Mouse (Mus musculus) megakaryocyte-erythroid progenitor cell, adult 5-6 weeks (primary cell): ENCODE data around the gene Tmem192. TPM values are rescaled to one million over a fixed set of nuclear protein-coding genes. Genes with fewer than 3 reads are reported as not detected.
"Not testable (repeated sequence)": the region's sequence is repeated elsewhere in the genome, so short reads cannot be mapped to it uniquely, and the experiment has no call there.

ENCODE experiments used
- ATAC-seq: replicated peaks from 2 replicates; pipeline ENCODE4 v1.8.0; 2016; ENCODE audit warnings: mild to moderate bottlenecking, inconsistent platforms; ENCODE audit not compliant: severe bottlenecking, poor library complexity, low FRiP score, low TSS enrichment
- total RNA-seq, 2 experiments: library from RNA; stranded (forward) in 1 of 2; stranded (reverse) in 1 of 2; fragments of 200-1000, 215-1000 nt in 1 of 2; fragments of >200 nt in 1 of 2; fragmentation: Nextera tagmentation in 1 of 2; gene quantifications; 2 replicates each; pipeline ENCODE4 v1.2.3; 2014 to 2017

Tmem192 gene
- total RNA-seq, 2 experiments from 2014 or later: 14.0 to 30.1 TPM

- ATAC-seq: no peak
Measured at GRCm38 (mm10) chr8:64952101-64952500, 5.1 kb downstream of the Tmem192 start.

- ATAC-seq: no peak
Measured at GRCm38 (mm10) chr8:64959025-64959424, 12.0 kb downstream of the Tmem192 start.

DNA sequence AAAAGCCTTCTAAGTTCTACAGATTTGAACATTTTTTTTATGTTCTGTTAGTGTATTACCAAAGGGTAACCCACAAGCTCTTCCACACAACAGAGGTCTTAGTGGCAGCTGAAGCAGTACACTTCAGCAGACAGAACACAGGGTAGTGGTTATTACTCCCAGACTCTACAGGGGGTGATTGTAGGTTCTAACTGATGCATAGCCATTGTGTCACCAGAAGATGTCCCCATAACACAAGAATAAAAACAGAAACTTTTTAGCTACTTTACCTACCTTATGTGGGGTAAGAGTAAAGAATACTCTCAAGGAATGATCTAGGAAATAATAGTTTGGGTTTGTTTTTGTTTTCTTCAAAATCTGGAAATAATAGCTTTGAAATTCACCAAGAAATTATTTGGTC lies 15.9 kb downstream of the Tmem192 start:
- peak; percentile 61; the same call in 1 of the 2 replicates for ATAC-seq

DNA sequence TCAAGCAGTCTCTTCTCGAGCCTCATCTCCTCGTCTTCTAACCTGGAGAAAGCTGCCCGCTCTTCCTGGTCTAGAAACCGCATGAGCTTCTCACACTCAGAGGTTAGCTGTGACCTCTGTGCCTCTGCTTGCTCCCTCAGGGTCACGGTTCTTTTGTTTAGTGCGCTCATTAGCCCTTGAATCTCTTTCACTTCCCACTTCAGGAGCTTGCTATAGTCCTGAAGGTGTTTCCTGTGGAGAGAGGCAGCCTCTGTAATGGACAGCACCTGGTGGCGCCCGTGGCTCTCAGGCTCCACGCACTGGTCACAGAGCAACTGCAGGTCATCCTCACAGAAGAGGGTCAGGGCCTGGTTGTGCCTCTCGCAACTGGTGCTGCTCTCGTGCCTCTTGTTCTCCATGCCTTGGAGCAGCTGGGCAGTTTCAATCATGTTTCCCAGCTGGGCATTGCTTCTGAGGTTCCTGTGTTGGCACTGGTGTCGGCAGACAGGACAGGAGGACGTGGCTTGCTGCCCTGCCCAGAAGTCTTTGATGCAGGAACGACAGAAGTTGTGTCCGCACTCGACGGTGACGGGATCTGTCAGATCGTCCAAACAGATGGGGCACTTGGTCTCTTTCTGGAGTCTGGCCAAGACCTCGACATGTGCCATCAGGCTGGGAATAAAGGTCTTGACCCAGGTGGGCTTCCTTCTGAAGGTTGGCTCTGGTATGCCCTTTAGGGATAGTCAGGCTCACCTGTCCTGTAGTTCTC lies 36.3 kb downstream of the Tmem192 start:
- ATAC-seq: no peak

DNA sequence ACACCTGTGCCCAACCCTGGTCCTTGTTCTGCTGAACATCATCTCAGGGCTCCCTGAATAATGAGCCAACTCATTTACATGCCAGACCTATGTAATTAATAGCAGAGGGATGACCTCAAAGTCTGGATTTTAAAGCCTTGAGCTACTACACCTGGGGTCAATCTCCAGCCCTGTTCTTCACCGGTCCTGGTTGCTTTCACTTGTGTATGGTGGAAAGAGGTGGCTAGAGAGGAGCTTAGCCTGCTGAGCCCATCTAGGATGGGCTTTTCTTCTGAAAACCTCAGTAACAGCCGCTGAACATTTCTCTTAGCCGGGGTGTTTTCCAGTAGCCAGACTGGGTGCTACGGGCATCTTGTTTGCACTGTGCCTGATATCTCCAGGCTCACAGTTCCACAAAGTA lies 40.7 kb downstream of the Tmem192 start, which contains the start of gene Trim75:
TSS of gene Trim75 (minus strand) at position 101 of the 400 bp plus-strand sequence.
- ATAC-seq: no peak

DNA sequence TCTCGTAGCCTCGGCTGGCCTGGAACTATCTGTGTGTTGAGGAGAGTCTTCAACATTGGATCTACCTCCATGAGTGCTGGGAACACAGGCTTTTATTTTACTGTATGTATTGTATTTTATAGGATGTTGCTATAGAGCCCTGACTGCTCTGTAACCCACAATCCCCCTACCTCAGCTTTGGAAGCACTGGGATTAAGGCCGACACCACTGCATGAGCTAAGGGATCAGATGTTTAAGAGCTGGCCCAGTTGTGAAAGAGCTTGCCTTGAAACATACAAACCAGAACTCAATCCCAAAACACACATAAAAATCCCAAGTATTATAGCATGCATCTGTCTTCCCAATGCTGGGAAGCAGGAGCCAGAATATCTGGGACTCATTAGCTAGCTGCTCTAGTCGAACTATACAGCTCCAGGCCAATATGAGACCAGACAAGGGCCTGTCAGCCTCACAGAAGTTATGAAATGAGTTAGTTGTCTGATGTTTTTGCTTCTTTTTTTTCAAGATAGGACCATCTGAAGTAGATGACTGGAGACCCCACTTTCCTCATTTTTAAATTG lies 51.9 kb downstream of the Tmem192 start:
- ATAC-seq: no peak

DNA sequence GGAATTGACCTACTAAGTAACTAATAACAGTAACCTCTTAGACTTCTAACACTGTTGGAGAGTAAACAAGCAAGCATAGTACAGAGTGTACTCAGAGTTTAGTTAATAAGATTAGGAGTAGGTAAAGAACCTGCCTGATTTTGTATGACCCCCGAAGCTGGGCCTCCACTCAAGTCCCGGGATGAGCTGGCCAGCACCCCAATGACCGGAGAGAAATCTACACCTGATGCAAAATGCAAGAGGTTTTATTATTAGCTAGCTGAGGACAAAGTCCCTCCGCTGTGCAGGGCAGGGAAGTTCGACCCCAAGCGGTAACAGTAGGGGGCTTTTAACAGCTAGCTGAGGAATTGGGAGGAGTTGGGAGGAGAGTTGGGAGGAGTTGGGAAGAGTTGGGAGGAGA lies 60.6 kb downstream of the Tmem192 start:
- ATAC-seq: not testable (repeated sequence)

DNA sequence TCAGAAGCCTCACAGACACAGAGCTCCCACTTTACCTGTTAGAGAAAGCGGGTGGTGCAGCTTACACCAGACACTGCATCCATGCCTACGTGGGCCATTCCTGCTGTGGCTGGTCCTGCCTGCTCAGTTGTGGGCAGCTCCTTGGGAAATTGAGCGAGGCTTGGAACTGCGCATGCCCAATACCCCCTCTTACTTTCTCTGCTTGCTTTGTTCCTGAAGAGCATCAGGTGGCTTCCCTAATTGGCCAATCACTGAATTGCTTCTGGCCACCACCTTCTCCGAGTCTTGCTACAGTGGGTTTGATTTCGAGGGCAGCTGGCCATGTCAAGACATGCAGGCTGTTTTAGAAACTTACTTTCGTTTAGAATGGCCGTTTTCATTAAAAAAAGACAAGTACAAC lies 71.4 kb downstream of the Tmem192 start, which contains the start of the genes Trim61 and Trim60:
TSS of gene Trim61 (minus strand) at position 101 of the 400 bp plus-strand sequence.
TSS of gene Trim60 (minus strand) at position 162 of the 400 bp plus-strand sequence.
- ATAC-seq: no peak

Other genes with a start within 250 kb of the Tmem192 start
- gene Msmo1, start 213.4 kb upstream of the Tmem192 start, total RNA-seq (2014; fragmentation: Nextera tagmentation): 11.6 and 16.3 TPM in 2 replicates
- 48.3 and 69.4 TPM in 2 replicates for gene Msmo1, start 213.4 kb upstream of the Tmem192 start, total RNA-seq (2017)
- gene Klhl2, start 97.2 kb upstream of the Tmem192 start, total RNA-seq (2014; fragmentation: Nextera tagmentation): 5.5 and 6.1 TPM in 2 replicates
- gene Klhl2, start 97.2 kb upstream of the Tmem192 start, total RNA-seq (2017): 5.3 and 12.6 TPM in 2 replicates
- not detected in 2 replicates for gene Trim75, start 40.6 kb downstream of the Tmem192 start, total RNA-seq (2014; fragmentation: Nextera tagmentation)
- gene Trim75, start 40.6 kb downstream of the Tmem192 start, total RNA-seq (2017): not detected in 2 replicates
- not detected in 2 replicates for gene Trim61, start 71.3 kb downstream of the Tmem192 start, total RNA-seq (2014; fragmentation: Nextera tagmentation)
- gene Trim61, start 71.3 kb downstream of the Tmem192 start, total RNA-seq (2017): not detected in 2 replicates
- not detected in 2 replicates for gene Trim60, start 71.4 kb downstream of the Tmem192 start, total RNA-seq (2014; fragmentation: Nextera tagmentation)
- not detected in 2 replicates for gene Trim60, start 71.4 kb downstream of the Tmem192 start, total RNA-seq (2017)
- gene Apela, start 90.2 kb downstream of the Tmem192 start, total RNA-seq (2014; fragmentation: Nextera tagmentation): not detected in 2 replicates
- not detected in 2 replicates for gene Apela, start 90.2 kb downstream of the Tmem192 start, total RNA-seq (2017)
- gene Gm10663, start 127.8 kb downstream of the Tmem192 start, total RNA-seq (2014; fragmentation: Nextera tagmentation): not detected in 2 replicates
- not detected in 2 replicates for gene Gm10663, start 127.8 kb downstream of the Tmem192 start, total RNA-seq (2017)
- gene BC030870, start 182.4 kb downstream of the Tmem192 start, total RNA-seq (2014; fragmentation: Nextera tagmentation): not detected in 2 replicates
- not detected in 2 replicates for gene BC030870, start 182.4 kb downstream of the Tmem192 start, total RNA-seq (2017)